17 mouse cellular contexts compared by ENCODE assay signal in the genomic region with DNA sequence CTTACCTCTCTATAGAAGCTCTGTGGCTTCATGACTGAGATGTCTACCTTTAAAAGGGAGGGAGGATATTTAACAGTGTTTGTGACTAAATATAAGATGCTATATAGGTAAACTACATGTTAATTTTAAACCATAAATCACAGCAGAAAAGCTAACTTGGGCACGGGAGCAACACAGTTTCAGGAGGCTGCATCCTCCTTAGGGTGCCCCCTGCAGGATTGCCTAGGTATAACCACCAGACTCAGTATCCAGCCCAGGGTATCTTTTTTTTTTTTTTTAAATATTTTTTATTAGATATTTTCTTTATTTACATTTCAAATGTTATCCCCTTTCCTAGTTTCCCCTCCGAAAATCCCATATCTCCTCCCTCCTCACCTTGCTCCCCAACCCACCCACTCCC.
DNase-seq lines count a peak whose midpoint lies in the region; ATAC-seq and TF ChIP-seq lines count a peak whose summit lies in the region.
"Had no signal": no experiment of that assay in that cellular context is flagged by ENCODE, and none has a peak within 500 bp of the region (broad histone marks: within the 10 kb centered on the region; RNA-seq: fewer than 3 reads in every experiment).

No protein-coding gene starts in this region.

- peak; percentile 11 for DNase-seq in adrenal gland, postnatal 14 days
- DNase-seq in adrenal gland, postnatal 25 days, result no peak
- DNase-seq in kidney, adult 9 months, result peak; percentile 21
- no peak for DNase-seq in lung, embryonic 14.5 days
- DNase-seq in lung, postnatal 25 days (ENCODE audit: low spot score), result no peak
- DNase-seq in kidney, postnatal 36 days, result peak; percentile 7 to 56
- DNase-seq in embryo, embryonic 10 days (ENCODE audit: low spot score), result no peak
- DNase-seq: cerebellum, adult 9-11 months; heart, adult 18-20 months; thymus, postnatal 14 days had no signal

- H3K4me3 ChIP-seq in kidney, embryonic 15.5 days (replicated peaks), result no peak overlapping the region
- H3K4me3 ChIP-seq in lung, embryonic 14.5 days (ENCODE audit: low read depth, low read length), result no peak overlapping the region
- H3K4me3 ChIP-seq: erythroblast, embryonic 14.5 days; hindbrain, embryonic 12.5 days; limb, embryonic 12.5 days; megakaryocyte, embryonic 14.5 days; neural tube, embryonic 12.5 days had no signal

- no peak overlapping the region for H3K4me2 ChIP-seq in kidney, embryonic 15.5 days
- H3K4me2 ChIP-seq in lung, embryonic 14.5 days, result no peak overlapping the region
- H3K4me2 ChIP-seq: hindbrain, embryonic 12.5 days; limb, embryonic 12.5 days; neural tube, embryonic 12.5 days had no signal

- peak; percentile 18; the same call in 1 of the 2 replicates for TF ChIP-seq CTCF in lung, embryonic 14.5 days (IDR thresholded peaks at IDR 0.05; ENCODE audit: low read depth)

- no peak overlapping the region for H3K9ac ChIP-seq in kidney, embryonic 15.5 days
- H3K9ac ChIP-seq in lung, embryonic 14.5 days, result no peak overlapping the region
- H3K9ac ChIP-seq: hindbrain, embryonic 12.5 days; limb, embryonic 12.5 days; neural tube, embryonic 12.5 days had no signal

- no peaks in the 10 kb centered on the region for H3K36me3 ChIP-seq in kidney, embryonic 15.5 days
- H3K36me3 ChIP-seq in lung, embryonic 14.5 days (ENCODE audit: insufficient read depth), result no peaks in the 10 kb centered on the region
- H3K36me3 ChIP-seq: hindbrain, embryonic 12.5 days; limb, embryonic 12.5 days; neural tube, embryonic 12.5 days had no signal

- H3K4me1 ChIP-seq in kidney, embryonic 15.5 days, result no peaks in the 10 kb centered on the region
- H3K4me1 ChIP-seq in lung, embryonic 14.5 days (ENCODE audit: insufficient read depth), result no peaks in the 10 kb centered on the region
- H3K4me1 ChIP-seq: hindbrain, embryonic 12.5 days; limb, embryonic 12.5 days; megakaryocyte, embryonic 14.5 days; neural tube, embryonic 12.5 days had no signal

- H3K9me3 ChIP-seq in kidney, embryonic 15.5 days (replicated peaks), result no peaks in the 10 kb centered on the region
- H3K9me3 ChIP-seq in lung, embryonic 14.5 days (ENCODE audit: low read depth, low read length), result no peaks in the 10 kb centered on the region
- H3K9me3 ChIP-seq: hindbrain, embryonic 12.5 days; limb, embryonic 12.5 days; neural tube, embryonic 12.5 days had no signal

- ATAC-seq in kidney, embryonic 15.5 days (replicated peaks; ENCODE audit: low FRiP score), result no peak
- no peak for ATAC-seq in lung, embryonic 14.5 days (ENCODE audit: insufficient read depth)
- ATAC-seq: forebrain, embryonic 16.5 days had no signal

- 52% methylated on average over 2 of the region's 2 CpGs for WGBS in kidney, embryonic 15.5 days
- 63% methylated on average over 2 of the region's 2 CpGs for WGBS in lung, embryonic 14.5 days

- no peaks in the 10 kb centered on the region for H3K27me3 ChIP-seq in kidney, embryonic 15.5 days
- no peaks in the 10 kb centered on the region for H3K27me3 ChIP-seq in lung, embryonic 14.5 days (ENCODE audit: insufficient read depth, low read length)
- H3K27me3 ChIP-seq: hindbrain, embryonic 12.5 days; limb, embryonic 12.5 days; megakaryocyte, embryonic 14.5 days; neural tube, embryonic 12.5 days had no signal

- no peak overlapping the region for H3K27ac ChIP-seq in kidney, embryonic 15.5 days
- no peak overlapping the region for H3K27ac ChIP-seq in lung, embryonic 14.5 days (ENCODE audit: low read depth)
- H3K27ac ChIP-seq: hindbrain, embryonic 12.5 days; limb, embryonic 12.5 days; neural tube, embryonic 12.5 days had no signal

Comparison
In these comparisons a context has a peak if more than half of its experiments do, and no peak if none do; other contexts are left out.
1. DNase-seq: peak in adrenal gland, postnatal 14 days (single experiment), kidney, adult 9 months (single experiment) and kidney, postnatal 36 days (2 of 2); none in adrenal gland, postnatal 25 days (single experiment), lung, embryonic 14.5 days (single experiment), lung, postnatal 25 days (single experiment) and embryo, embryonic 10 days (single experiment).